Mouse (Mus musculus) forebrain, embryonic 11.5 days (tissue): ENCODE data around the gene Ntng1. TPM values are rescaled to one million over a fixed set of nuclear protein-coding genes. Genes with fewer than 3 reads are reported as not detected.

Source experiments
- ATAC-seq: fragments of 200-750 bp; cut with Nextera tagmentation; replicated peaks from 2 replicates; pipeline ENCODE4 v1.8.0; 2017; ENCODE audit warnings: moderate TSS enrichment; ENCODE audit not compliant: low FRiP score
- DNase-seq: peaks from one replicate; pipeline ENCODE4 v3.0.0-alpha.2; 2017; ENCODE audit warnings: low spot score
- H3K27ac ChIP-seq: fragments of 300-500 bp; sonication (generic); 2 replicates; pipeline ENCODE4 v1.5.1; 2014; ENCODE audit warnings: low read depth, low read length
- H3K27me3 ChIP-seq: fragments of 300-500 bp; sonication (generic); 2 replicates; pipeline ENCODE4 v1.6.1; 2014; ENCODE audit warnings: mild to moderate bottlenecking, low read length, mixed read lengths; ENCODE audit not compliant: control insufficient read depth, insufficient read depth
- H3K36me3 ChIP-seq: fragments of 300-500 bp; sonication (generic); 2 replicates; pipeline ENCODE4 v1.6.1; 2014; ENCODE audit warnings: mild to moderate bottlenecking, low read length, moderate library complexity, mixed read lengths; ENCODE audit not compliant: control insufficient read depth, insufficient read depth
- H3K4me1 ChIP-seq: fragments of 300-500 bp; sonication (generic); replicated peaks from 2 replicates; pipeline ENCODE4 v1.6.1; 2014; ENCODE audit warnings: low read length, mixed read lengths; ENCODE audit not compliant: control insufficient read depth, insufficient read depth
- H3K4me2 ChIP-seq: fragments of 300-500 bp; sonication (generic); 2 replicates; pipeline ENCODE4 v1.6.1; 2014; ENCODE audit warnings: low read depth, mild to moderate bottlenecking, low read length, moderate library complexity, mixed read lengths; ENCODE audit not compliant: severe bottlenecking
- H3K4me3 ChIP-seq: fragments of 300-500 bp; sonication (generic); 2 replicates; pipeline ENCODE4 v1.5.1; 2014; ENCODE audit warnings: low read depth, low read length
- H3K9ac ChIP-seq: fragments of 300-500 bp; sonication (generic); 2 replicates; pipeline ENCODE4 v1.6.1; 2014; ENCODE audit warnings: low read length
- H3K9me3 ChIP-seq: fragments of 300-500 bp; sonication (generic); 2 replicates; pipeline ENCODE4 v1.6.1; 2016; ENCODE audit warnings: low read length, mixed read lengths; ENCODE audit not compliant: control insufficient read depth
- WGBS: fragments of 180-500 bp; shearing (Covaris S2); extraction: QIAGEN DNeasy Blood & Tissue Kit; methylation state at CpG from one replicate; pipeline ENCODE4 v1.1.7; 2014; 5-methylcytosine and 5-hydroxymethylcytosine counted together
- polyA plus RNA-seq: library from polyadenylated mRNA; unstranded; fragments of >200 nt; fragmentation: Nextera tagmentation; extraction: Ambion mirVana; gene quantifications from 2 replicates; pipeline ENCODE4 v1.2.1, GENCODE M21; 2014

Ntng1 gene
- polyA plus RNA-seq, 1 experiment from 2014 or later: 2.0 TPM

GRCm38 (mm10) chr3:109923788-109924187 lies 220.0 kb downstream of the Ntng1 start:
- 79% methylated on average over 4 of the region's 4 CpGs for WGBS
- no peak for ATAC-seq

GRCm38 (mm10) chr3:109918996-109919395 lies 224.8 kb downstream of the Ntng1 start:
- Histone ChIP-seq H3K4me2 (no peak overlapping the region), H3K4me3 (no peak overlapping the region), H3K27ac (no peak overlapping the region), H3K9ac (no peak overlapping the region), H3K4me1 (no peaks in the 10 kb centered on the region; the same call in 1 of the 2 replicates), H3K27me3 (no peaks in the 10 kb centered on the region), H3K36me3 (no peaks in the 10 kb centered on the region), H3K9me3 (no peaks in the 10 kb centered on the region)
- no peak for DNase-seq
- WGBS: 74% methylated on average over 3 of the region's 3 CpGs
- no peak for ATAC-seq

More at GRCm38 (mm10) chr3:109923788-109924187, 220.0 kb downstream of the Ntng1 start:
- Histone ChIP-seq H3K9ac (no peak overlapping the region), H3K36me3 (no peaks in the 10 kb centered on the region), H3K27ac (no peak overlapping the region), H3K4me3 (no peak overlapping the region), H3K9me3 (no peaks in the 10 kb centered on the region), H3K4me1 (no peaks in the 10 kb centered on the region), H3K4me2 (no peak overlapping the region), H3K27me3 (no peaks in the 10 kb centered on the region)
- no peak for DNase-seq

- H3K4me2 ChIP-seq: 0 out of 2 replicates have a peak overlapping the region, but pooled peaks have one; percentile 0
- H3K4me3 ChIP-seq: no peak overlapping the region
- ATAC-seq (peak; percentile 63; the same call in 1 of the 2 replicates), DNase-seq (no peak)
- H3K9ac ChIP-seq: no peak overlapping the region
- no peaks in the 10 kb centered on the region for H3K36me3 ChIP-seq
- no peaks in the 10 kb centered on the region; the same call in 1 of the 2 replicates for H3K4me1 ChIP-seq
- no peak overlapping the region for H3K27ac ChIP-seq
- H3K9me3 ChIP-seq: no peaks in the 10 kb centered on the region
- 43% methylated on average over 8 of the region's 8 CpGs for WGBS
- no peaks in the 10 kb centered on the region for H3K27me3 ChIP-seq
These were observed 225.7 kb downstream of the Ntng1 start for GRCm38 (mm10) chr3:109917926-109918694.

- Histone ChIP-seq H3K27ac (no peak overlapping the region), H3K36me3 (no peaks in the 10 kb centered on the region), H3K4me1 (no peaks in the 10 kb centered on the region; the same call in 1 of the 2 replicates), H3K4me2 (no peak overlapping the region), H3K4me3 (no peak overlapping the region), H3K27me3 (no peaks in the 10 kb centered on the region), H3K9me3 (no peaks in the 10 kb centered on the region), H3K9ac (no peak overlapping the region)
- WGBS: 29% methylated on average over 4 of the region's 4 CpGs
- no peak for DNase-seq
- ATAC-seq: peak; percentile 55; the same call in 1 of the 2 replicates
These were observed 226.7 kb downstream of the Ntng1 start for GRCm38 (mm10) chr3:109917077-109917476.

GRCm38 (mm10) chr3:109914226-109914625 lies 229.6 kb downstream of the Ntng1 start:
- Histone ChIP-seq H3K4me3 (no peak overlapping the region), H3K4me2 (no peak overlapping the region)

GRCm38 (mm10) chr3:109890600-109890999 lies 253.2 kb downstream of the Ntng1 start:
- Histone ChIP-seq H3K4me2 (no peak overlapping the region), H3K9me3 (no peaks in the 10 kb centered on the region), H3K4me3 (no peak overlapping the region), H3K27me3 (no peaks in the 10 kb centered on the region), H3K4me1 (no peaks in the 10 kb centered on the region), H3K36me3 (no peaks in the 10 kb centered on the region), H3K9ac (no peak overlapping the region), H3K27ac (no peak overlapping the region)
- DNase-seq (no peak), ATAC-seq (no peak)
- WGBS: 57% methylated on average over 1 of the region's 1 CpGs

More at GRCm38 (mm10) chr3:109914226-109914625, 229.6 kb downstream of the Ntng1 start:
- H3K27me3 ChIP-seq: no peaks in the 10 kb centered on the region
- WGBS: 88% methylated on average over 5 of the region's 5 CpGs
- no peak overlapping the region for H3K9ac ChIP-seq
- no peaks in the 10 kb centered on the region for H3K36me3 ChIP-seq
- H3K4me1 ChIP-seq: no peaks in the 10 kb centered on the region; the same call in 1 of the 2 replicates
- no peak overlapping the region for H3K27ac ChIP-seq
- no peaks in the 10 kb centered on the region for H3K9me3 ChIP-seq
- ATAC-seq (no peak), DNase-seq (no peak)

GRCm38 (mm10) chr3:109885672-109886071 lies 258.1 kb downstream of the Ntng1 start:
- DNase-seq: no peak
- Histone ChIP-seq H3K27me3 (no peaks in the 10 kb centered on the region), H3K9me3 (no peaks in the 10 kb centered on the region), H3K4me3 (no peak overlapping the region), H3K9ac (no peak overlapping the region), H3K27ac (no peak overlapping the region), H3K4me2 (no peak overlapping the region), H3K36me3 (no peaks in the 10 kb centered on the region), H3K4me1 (no peaks in the 10 kb centered on the region)
- ATAC-seq: no peak
- WGBS: 81% methylated on average over 4 of the region's 4 CpGs

GRCm38 (mm10) chr3:109879061-109879460 lies 264.8 kb downstream of the Ntng1 start:
- H3K36me3 ChIP-seq: no peaks in the 10 kb centered on the region
- ATAC-seq (no peak), DNase-seq (no peak)
- H3K9ac ChIP-seq: no peak overlapping the region
- WGBS: 82% methylated on average over 4 of the region's 4 CpGs
- H3K9me3 ChIP-seq: no peaks in the 10 kb centered on the region
- H3K27ac ChIP-seq: no peak overlapping the region
- H3K27me3 ChIP-seq: no peaks in the 10 kb centered on the region
- H3K4me1 ChIP-seq: no peaks in the 10 kb centered on the region
- H3K4me2 ChIP-seq: no peak overlapping the region
- no peak overlapping the region for H3K4me3 ChIP-seq

- ATAC-seq (no peak), DNase-seq (no peak)
- H3K9me3 ChIP-seq: no peaks in the 10 kb centered on the region
- H3K27ac ChIP-seq: no peak overlapping the region
- H3K4me1 ChIP-seq: no peaks in the 10 kb centered on the region
- no peaks in the 10 kb centered on the region for H3K36me3 ChIP-seq
- no peaks in the 10 kb centered on the region for H3K27me3 ChIP-seq
- no peak overlapping the region for H3K4me3 ChIP-seq
- no peak overlapping the region for H3K9ac ChIP-seq
- 96% methylated on average over 17 of the region's 17 CpGs for WGBS
- no peak overlapping the region for H3K4me2 ChIP-seq
These were observed 271.8 kb downstream of the Ntng1 start for GRCm38 (mm10) chr3:109871986-109872385.
